Mouse (Mus musculus) kidney, postnatal 4 days (tissue): ENCODE data around the gene Mob3b.

Experiments used
- DNase-seq, 2 experiments: peaks; one replicate each; pipeline ENCODE4 v3.0.0; 2021; ENCODE audit warnings: mixed read lengths in 2 of 2

Gene Mob3b

DNA sequence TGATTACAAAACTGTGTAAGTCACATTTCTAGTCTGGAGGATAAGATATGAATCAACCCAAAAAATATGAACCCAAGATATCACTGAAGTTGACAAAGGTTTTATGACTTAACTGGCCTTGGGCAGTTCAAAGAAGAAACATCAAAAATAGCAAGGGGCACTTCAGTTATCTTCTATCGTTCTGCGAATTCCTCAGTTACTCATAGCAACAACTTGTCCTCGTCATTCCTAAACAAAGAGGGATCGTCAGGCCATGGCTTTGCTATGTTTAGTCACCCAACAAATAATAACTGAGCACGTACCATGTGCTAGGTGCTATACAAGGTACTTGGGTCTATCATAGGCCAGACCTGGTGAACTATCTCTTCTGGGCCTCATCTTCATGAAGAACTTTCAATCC, 10.7 kb downstream of the Mob3b start:
- DNase-seq, result no peak

DNA sequence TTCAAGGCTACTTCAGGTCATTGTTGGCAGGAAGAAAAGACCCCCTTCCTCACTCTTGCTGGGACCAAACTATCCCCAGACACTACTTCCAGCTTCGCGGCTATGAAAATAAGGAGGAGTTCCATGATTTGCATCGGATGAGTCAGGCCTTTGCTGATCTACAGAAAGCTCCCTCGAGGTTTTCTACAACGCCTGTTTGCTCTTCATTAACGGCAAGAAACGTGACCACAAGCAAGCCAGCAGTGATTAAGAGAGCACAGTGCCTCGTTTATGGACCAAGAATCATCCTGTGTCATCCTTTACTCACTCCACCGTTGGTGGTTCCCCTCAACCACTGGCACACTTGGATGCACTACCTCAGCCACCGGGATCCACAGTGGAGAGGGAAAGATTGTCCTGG, 11.6 kb downstream of the Mob3b start:
- DNase-seq, result no peak

- DNase-seq, result no peak
Observed at GRCm38 (mm10) chr4:35143472-35144102, 13.7 kb downstream of the Mob3b start.

DNA sequence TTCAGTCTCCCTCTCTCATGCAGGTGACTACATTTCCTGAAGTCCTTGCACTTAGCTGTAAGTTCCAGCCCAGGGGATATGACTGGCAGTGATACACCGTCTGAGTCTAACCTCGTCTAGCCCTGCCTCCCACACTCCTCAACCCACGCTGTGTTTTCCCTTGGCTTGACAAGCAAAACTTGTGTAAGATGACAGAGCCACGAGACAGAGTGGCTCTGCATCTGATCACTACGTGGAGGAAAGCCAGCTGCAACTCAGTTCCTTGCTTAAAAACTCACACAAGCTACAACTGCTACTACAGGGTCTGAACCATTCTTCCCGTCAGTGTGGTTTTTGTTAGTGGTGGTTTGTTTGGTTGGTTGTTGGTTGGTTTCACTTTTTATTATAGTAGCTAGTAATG, 17.0 kb downstream of the Mob3b start:
- no peak for DNase-seq

GRCm38 (mm10) chr4:35138077-35138476, 19.2 kb downstream of the Mob3b start:
- no peak for DNase-seq

DNA sequence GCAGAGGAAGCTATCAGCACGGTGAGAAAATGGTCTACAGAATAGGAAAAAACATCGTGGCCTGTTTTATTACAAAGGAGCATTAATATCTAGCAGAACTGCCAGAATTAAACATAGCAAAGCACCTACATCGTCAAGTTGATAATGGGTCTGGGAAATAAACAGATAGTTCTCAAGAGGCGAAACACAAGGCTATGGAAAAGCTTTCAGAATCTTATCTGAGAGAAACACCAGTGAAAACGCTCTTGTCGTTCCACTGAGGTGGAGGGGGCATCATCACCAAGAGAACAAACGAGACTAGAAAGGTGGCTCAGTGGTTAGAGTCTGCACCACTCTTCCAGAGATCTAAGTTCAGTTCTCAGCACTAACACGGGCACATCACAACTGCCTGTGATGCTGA, 20.3 kb downstream of the Mob3b start:
- DNase-seq, result no peak

GRCm38 (mm10) chr4:35135806-35136205, 21.5 kb downstream of the Mob3b start:
- DNase-seq, result no peak

- peak in 1 of 2 experiments; percentile 17 for DNase-seq
Observed at GRCm38 (mm10) chr4:35134846-35135611, 22.3 kb downstream of the Mob3b start.

- no peak for DNase-seq
Observed at GRCm38 (mm10) chr4:35133411-35133810, 23.9 kb downstream of the Mob3b start.

DNA sequence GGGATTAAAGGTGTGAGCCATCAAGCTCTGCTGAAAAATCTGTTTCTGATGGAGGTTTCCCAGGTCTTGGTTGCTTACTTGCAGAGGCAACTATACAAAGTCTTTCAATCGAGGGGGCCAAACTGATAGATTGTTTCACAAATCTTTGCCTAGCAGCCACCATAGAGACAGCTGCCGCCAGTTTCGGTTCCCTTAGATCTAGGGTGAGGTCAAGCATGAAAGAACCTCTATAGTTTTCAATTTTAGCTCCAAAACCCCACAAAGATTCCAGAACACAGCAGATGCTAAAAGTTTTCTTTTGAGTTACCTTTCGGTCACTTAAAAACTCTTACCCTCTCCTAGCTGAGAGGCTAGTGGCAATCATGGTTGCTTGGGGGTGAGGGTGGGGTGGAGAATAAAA, 25.7 kb downstream of the Mob3b start:
- DNase-seq, result no peak

DNA sequence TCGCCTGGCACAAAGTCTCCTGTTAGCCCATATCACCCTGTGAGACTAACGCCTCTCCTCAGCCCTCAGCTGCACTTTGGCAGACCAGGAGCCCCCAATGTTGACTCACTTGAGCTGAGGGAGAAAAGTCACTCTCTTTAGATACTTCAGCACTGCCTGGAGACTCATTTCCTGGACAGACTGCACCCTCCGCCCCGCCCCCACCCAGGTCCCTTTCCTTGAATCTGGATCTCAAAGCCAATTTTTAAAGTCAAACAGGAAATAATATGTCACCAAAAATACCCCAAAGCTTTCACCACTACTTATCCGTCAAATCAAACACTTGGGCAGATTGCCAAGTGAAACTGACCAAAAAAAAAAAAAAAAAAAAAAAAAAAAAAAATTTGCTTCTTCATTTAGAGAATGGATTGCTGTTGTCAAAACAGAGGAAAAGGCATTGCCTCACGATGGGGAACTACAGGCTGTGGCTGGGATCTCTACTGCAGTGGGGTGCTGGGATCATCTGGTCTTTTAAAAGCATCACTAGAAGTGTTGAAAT, 26.8 kb downstream of the Mob3b start:
- peak in 1 of 2 experiments; percentile 20 for DNase-seq

- peak; percentile 58 to 72 for DNase-seq
Observed at GRCm38 (mm10) chr4:35127759-35128158, 29.5 kb downstream of the Mob3b start.

DNA sequence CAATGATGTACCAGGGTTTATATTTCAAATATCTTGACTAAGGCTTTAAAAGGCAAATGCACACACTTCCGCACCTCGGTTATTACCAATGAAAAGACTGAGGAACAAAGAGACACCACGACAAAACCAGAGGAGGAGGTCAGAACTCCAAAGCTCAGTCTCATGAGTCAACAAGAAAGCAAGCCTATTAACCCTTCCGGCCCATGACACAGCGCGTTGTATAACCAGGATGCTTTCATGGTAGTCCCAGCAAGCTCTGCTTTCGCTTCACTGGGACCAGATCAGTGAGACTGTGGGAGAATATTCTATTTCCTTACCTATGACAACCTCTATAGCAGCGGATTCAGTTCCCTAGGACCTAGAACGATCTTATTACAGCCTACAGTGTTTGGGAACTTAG, 30.5 kb downstream of the Mob3b start:
- no peak for DNase-seq

DNA sequence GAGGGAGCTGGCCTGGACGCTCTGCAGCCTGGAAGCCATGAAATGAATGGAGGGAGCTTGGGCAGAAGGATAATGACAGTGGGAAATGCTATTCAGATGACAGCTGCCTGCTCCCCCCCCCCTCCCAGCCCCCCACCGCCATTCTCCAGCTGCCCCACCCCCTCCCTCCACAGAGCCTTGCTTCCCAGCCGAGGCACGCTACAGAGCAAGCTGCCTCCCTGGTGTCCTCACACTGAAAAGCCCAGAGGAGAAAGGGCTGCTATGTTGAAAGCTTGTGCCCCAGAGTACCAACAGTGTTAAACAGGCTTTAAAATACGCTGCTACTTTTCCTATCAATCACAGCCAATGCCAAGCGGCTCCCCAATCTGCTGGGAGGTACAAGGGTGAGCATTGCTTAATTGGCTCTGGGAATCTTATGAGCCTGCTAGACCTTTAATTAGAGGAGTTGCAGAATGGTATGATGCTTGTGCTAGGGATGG, 31.9 kb downstream of the Mob3b start:
- DNase-seq, result peak in 1 of 2 experiments; percentile 26

GRCm38 (mm10) chr4:35124027-35124426, 33.3 kb downstream of the Mob3b start:
- no peak for DNase-seq

DNA sequence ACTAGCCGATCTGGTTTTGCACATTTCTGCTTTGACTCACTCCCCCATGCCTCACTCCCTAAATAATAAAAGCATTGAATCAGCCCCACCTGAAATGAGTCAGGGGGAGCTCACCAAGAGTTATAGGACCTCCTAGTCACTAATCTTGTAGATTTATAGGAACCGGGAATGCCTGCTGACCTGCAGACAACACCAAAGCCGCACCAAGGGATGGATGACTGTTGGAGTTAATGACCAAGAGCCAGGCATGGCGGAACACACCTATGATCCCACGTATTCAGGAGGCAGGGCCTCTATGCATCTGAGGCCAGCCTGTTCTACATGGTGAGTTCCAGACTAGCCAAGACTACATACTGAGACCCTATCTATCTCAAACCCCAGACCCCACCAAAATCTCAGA, 34.2 kb downstream of the Mob3b start:
- DNase-seq, result no peak

DNA sequence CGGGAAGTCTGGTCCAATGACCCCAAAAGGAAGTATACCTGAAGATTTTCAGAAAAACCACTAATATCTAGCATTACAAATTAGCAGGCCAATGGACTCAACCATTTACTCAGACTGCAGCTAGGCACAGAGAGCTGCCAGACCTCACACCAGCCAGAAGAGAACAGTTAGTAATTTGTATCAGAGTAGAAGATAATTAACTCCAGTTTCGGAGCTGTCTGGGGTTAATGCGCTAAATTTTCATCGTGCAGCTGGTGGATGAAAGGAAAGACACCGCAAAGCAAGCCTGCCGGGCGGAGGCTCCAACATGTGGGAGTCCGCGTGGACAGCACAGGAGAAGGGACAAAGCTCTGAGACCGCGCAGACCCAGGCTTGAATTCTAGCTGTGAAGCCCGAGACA, 36.2 kb downstream of the Mob3b start:
- DNase-seq, result peak; percentile 40 to 61

GRCm38 (mm10) chr4:35120575-35120974, 36.7 kb downstream of the Mob3b start:
- DNase-seq, result no peak

- DNase-seq, result no peak
Observed at GRCm38 (mm10) chr4:35120159-35120558, 37.1 kb downstream of the Mob3b start.

DNA sequence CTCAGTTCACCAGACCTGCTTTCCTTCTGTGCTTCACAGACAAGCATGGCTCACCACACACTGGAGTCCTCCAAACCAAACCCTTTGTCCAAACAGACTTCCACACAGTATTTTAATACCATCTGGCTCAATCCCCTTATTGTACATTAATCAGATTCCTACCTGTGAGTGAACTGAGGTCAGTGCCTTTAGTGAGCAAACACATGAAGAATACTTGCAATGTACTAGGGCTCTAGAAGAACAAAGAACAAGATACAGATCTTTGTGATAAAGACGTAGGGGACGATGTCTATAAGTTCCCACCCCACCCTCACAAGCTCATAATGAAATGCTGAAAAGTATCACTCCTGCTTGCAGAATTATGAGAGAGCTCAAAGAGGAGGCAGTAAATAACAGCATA, 38.4 kb downstream of the Mob3b start:
- DNase-seq, result no peak

- no peak for DNase-seq
Observed at GRCm38 (mm10) chr4:35117144-35117543, 40.1 kb downstream of the Mob3b start.

GRCm38 (mm10) chr4:35115933-35116332, 41.4 kb downstream of the Mob3b start:
- no peak for DNase-seq

DNA sequence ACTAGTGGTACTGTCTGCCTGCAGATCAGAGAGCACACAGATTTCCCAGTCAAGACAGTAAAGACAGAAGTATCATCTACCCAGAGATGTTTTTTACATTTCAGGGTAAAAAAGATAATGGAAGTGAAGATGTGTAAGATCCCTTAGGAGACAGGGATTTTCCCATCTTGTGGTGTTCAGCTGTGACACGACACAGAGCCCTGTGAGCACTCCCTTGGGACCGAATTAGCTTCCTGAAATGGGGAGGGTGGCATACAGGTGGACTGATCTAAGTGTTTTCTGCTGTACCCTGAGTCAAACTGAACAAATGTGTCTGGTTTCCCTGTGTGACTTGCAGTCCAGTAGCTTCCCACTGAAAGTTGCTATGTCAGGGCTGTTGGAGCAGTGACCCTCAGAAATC, 42.3 kb downstream of the Mob3b start:
- no peak for DNase-seq
